Mouse (Mus musculus): ENCODE results near the gene Bex6.
"Not testable (repeated sequence)": the region's sequence is repeated elsewhere in the genome, so short reads cannot be mapped to it uniquely, and the experiment has no call there.

DNA sequence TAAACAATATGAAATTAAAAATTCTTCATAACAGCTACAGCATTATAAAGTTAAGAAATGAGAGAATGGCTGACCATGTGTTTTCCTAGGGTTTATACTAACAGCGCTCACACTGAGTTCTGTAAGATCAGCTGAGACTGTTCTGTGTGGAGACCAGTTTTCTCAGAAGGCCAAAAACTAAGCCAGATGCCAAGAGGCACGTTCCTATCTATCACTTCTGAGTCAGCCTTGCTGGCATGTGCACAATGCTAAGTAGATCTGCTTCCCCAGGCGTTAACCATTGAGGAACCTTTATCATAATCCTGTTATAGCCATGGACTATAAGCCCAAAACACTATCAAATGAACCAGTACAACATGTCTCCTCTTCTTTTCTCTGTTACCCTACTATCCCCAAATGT lies 52.4 kb downstream of the Bex6 start:
- TF ChIP-seq POLR2A (IDR thresholded peaks at IDR 0.05; ENCODE audit: low read depth, low read length); CTCF (IDR thresholded peaks at IDR 0.05; ENCODE audit: borderline replicate concordance, insufficient read depth, low read length): not testable (repeated sequence)
